Mouse (Mus musculus) intestine, postnatal 0 days (tissue): ENCODE results near the gene Ltk. TPM values are rescaled to one million over a fixed set of nuclear protein-coding genes. Genes with fewer than 3 reads are reported as not detected.

Source experiments
- ATAC-seq: fragments of 200-750 bp; cut with Nextera tagmentation; 2 replicates; pipeline ENCODE4 v1.8.0; 2017; ENCODE audit warnings: mild to moderate bottlenecking, moderate TSS enrichment, moderate library complexity
- H3K27ac ChIP-seq: fragments of 300-500 bp; sonication (generic); 2 replicates; pipeline ENCODE4 v1.5.1; 2014; ENCODE audit warnings: mild to moderate bottlenecking, low read depth, low read length, moderate library complexity
- H3K27me3 ChIP-seq: fragments of 300-500 bp; sonication (generic); replicated peaks from 2 replicates; pipeline ENCODE4 v1.6.1; 2014; ENCODE audit warnings: low read length, mixed read lengths; ENCODE audit not compliant: control insufficient read depth, insufficient read depth
- H3K36me3 ChIP-seq: fragments of 300-500 bp; sonication (generic); 2 replicates; pipeline ENCODE4 v1.6.1; 2014; ENCODE audit warnings: mild to moderate bottlenecking, moderate library complexity; ENCODE audit not compliant: control insufficient read depth, insufficient read depth
- H3K4me1 ChIP-seq: fragments of 300-500 bp; sonication (generic); replicated peaks from 2 replicates; pipeline ENCODE4 v1.6.1; 2014; ENCODE audit warnings: antibody characterized with exemption, low read length, mixed read lengths; ENCODE audit not compliant: control insufficient read depth, insufficient read depth
- H3K4me2 ChIP-seq: fragments of 300-500 bp; sonication (generic); replicated peaks from 2 replicates; pipeline ENCODE4 v1.6.1; 2014; ENCODE audit warnings: low read depth, mild to moderate bottlenecking, moderate library complexity
- H3K4me3 ChIP-seq: fragments of 300-500 bp; sonication (generic); 2 replicates; pipeline ENCODE4 v1.5.1; 2014; ENCODE audit warnings: low read depth, low read length
- H3K9ac ChIP-seq: fragments of 300-500 bp; sonication (generic); 2 replicates; pipeline ENCODE4 v1.6.1; 2014; ENCODE audit warnings: mild to moderate bottlenecking, low read depth, low read length
- H3K9me3 ChIP-seq: fragments of 300-500 bp; sonication (generic); 2 replicates; pipeline ENCODE4 v1.6.1; 2016; ENCODE audit warnings: mixed run types; ENCODE audit not compliant: control insufficient read depth
- CTCF ChIP-seq: sonication (generic); IDR thresholded peaks from 2 replicates; pipeline ENCODE4 v1.5.1; 2016; ENCODE audit warnings: low read depth, mild to moderate bottlenecking, control low read depth, antibody characterized with exemption, moderate library complexity
- WGBS: fragments of 180-500 bp; shearing (Covaris S2); extraction: QIAGEN DNeasy Blood & Tissue Kit; methylation state at CpG from one replicate; pipeline ENCODE4 v1.1.7; 2014; 5-methylcytosine and 5-hydroxymethylcytosine counted together
- polyA plus RNA-seq: library from polyadenylated mRNA; unstranded; fragments of >200 nt; fragmentation: Nextera tagmentation; extraction: Ambion mirVana; gene quantifications from 2 replicates; pipeline ENCODE4 v1.2.1, GENCODE M21; 2015

Gene Ltk
- polyA plus RNA-seq, 1 experiment from 2014 or later = 1.5 TPM

- 76% methylated on average over 10 of the region's 10 CpGs for WGBS
- no peak overlapping the region for H3K4me2 ChIP-seq
- no peak overlapping the region for H3K27ac ChIP-seq
Measured at GRCm38 (mm10) chr2:119802767-119803617, 42.8 kb upstream of the Ltk start.

GRCm38 (mm10) chr2:119800876-119801846, 40.9 kb upstream of the Ltk start:
- Histone ChIP-seq H3K27ac (no peak overlapping the region), H3K9me3 (no peaks in the 10 kb centered on the region), H3K27me3 (no peaks in the 10 kb centered on the region; the same call in 1 of the 2 replicates), H3K4me1 (no peaks in the 10 kb centered on the region), H3K4me2 (peak overlapping the region; percentile 100), H3K9ac (no peak overlapping the region), H3K36me3 (0 out of 2 replicates have a peak, but pooled peaks cover 5% of the 10 kb centered on the region), H3K4me3 (no peak overlapping the region; the same call in 1 of the 2 replicates)
- no peak for TF ChIP-seq CTCF
- WGBS = 66% methylated on average over 15 of the region's 15 CpGs
- no peak for ATAC-seq

More at GRCm38 (mm10) chr2:119802767-119803617, 42.8 kb upstream of the Ltk start:
- no peaks in the 10 kb centered on the region for H3K27me3 ChIP-seq
- no peaks in the 10 kb centered on the region for H3K4me1 ChIP-seq
- no peak overlapping the region for H3K9ac ChIP-seq
- ATAC-seq = no peak
- no peaks in the 10 kb centered on the region for H3K9me3 ChIP-seq
- H3K4me3 ChIP-seq = no peak overlapping the region
- TF ChIP-seq CTCF = no peak
- 0 out of 2 replicates have a peak, but pooled peaks cover 5% of the 10 kb centered on the region for H3K36me3 ChIP-seq

DNA sequence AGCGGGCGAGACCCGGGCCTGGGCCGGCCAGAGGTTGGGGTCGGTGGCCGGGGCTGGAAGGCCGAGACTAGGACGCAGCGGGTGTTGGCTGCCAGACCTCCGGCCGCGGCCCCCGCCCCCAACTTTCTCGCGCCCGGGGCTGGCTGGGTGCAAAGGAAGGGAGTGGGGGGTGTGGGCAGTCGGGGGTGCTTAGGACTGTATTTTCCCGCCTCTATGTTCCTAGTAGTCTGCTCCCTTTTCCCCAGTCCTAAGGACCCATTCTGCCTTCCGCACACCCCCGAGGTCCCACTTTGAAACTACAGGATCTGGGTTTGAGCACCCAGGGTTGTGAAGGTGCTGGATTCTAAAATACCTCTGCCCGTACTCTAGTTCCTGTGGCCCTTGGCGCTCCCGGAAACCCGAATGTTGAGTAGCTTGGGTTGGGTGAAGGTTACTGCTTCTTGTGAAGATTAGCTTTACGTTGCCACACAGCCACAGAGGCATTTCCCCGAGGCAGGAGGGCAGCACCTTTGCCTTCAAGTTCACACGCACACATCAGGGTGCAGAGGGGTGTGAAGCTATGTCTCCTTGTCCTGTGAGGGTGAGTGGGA, 39.8 kb upstream of the Ltk start:
- WGBS = 1% methylated on average over 27 of the region's 27 CpGs
- TF ChIP-seq CTCF = no peak

GRCm38 (mm10) chr2:119799181-119799960, 39.1 kb upstream of the Ltk start:
- Histone ChIP-seq H3K36me3 (0 out of 2 replicates have a peak, but pooled peaks cover 5% of the 10 kb centered on the region), H3K9me3 (no peaks in the 10 kb centered on the region), H3K4me3 (peak overlapping the region; percentile 73), H3K9ac (peak overlapping the region; percentile 66), H3K4me1 (no peaks in the 10 kb centered on the region), H3K27me3 (no peaks in the 10 kb centered on the region; the same call in 1 of the 2 replicates), H3K4me2 (peak overlapping the region; percentile 100), H3K27ac (no peak overlapping the region)
- WGBS = 0% methylated on average over 55 of the region's 89 CpGs
- ATAC-seq = peak; percentile 68
- TF ChIP-seq CTCF = no peak

More for the DNA sequence above, 39.8 kb upstream of the Ltk start:
- Histone ChIP-seq H3K4me3 (peak overlapping the region; percentile 73), H3K9me3 (no peaks in the 10 kb centered on the region), H3K4me1 (no peaks in the 10 kb centered on the region), H3K4me2 (peak overlapping the region; percentile 100), H3K27ac (no peak overlapping the region), H3K9ac (peak overlapping the region; percentile 66), H3K27me3 (no peaks in the 10 kb centered on the region; the same call in 1 of the 2 replicates), H3K36me3 (0 out of 2 replicates have a peak, but pooled peaks cover 5% of the 10 kb centered on the region)
- ATAC-seq = peak; percentile 46

DNA sequence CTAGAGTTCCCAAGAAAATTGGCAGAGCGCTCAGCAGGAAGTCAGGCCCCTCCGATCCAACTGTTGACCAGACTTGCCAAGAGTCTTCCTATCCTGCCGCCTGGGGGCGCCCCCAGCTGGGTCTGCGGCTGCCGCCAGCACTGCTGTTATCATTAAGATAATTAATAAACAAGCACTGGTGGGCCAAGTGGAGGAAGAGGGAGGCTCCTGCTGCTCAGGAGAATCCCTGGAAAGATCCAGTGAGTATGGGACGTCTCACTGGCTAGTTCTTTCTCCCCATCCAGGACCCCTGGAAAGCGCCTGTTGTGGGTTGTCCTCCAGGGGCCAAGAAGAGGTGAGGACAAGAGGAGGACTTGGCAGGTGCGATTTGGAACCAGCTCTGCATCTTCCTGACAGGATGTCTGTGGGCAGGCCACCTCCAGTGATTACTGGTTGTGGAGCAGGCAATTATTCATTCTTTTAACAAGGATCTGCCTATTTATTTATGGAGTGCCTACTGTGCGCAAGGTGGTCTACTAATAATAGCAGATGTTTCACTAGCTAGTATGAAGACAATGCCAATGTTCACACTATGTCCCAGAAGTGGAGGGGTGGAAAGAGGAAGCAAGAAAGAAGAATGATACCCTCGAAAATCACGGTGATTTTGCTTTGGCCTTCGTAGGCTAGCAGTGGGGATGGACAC, 38.2 kb upstream of the Ltk start:
- Histone ChIP-seq H3K36me3 (0 out of 2 replicates have a peak, but pooled peaks cover 5% of the 10 kb centered on the region), H3K4me3 (no peak overlapping the region), H3K9me3 (no peaks in the 10 kb centered on the region), H3K4me1 (no peaks in the 10 kb centered on the region), H3K9ac (no peak overlapping the region), H3K27me3 (no peaks in the 10 kb centered on the region; the same call in 1 of the 2 replicates), H3K4me2 (peak overlapping the region; percentile 100), H3K27ac (no peak overlapping the region)
- TF ChIP-seq CTCF = peak; percentile 78
- ATAC-seq = no peak
- WGBS = 16% methylated on average over 13 of the region's 13 CpGs
